Mouse (Mus musculus): ENCODE data around the gene Efna4. TPM values are rescaled to one million over a fixed set of nuclear protein-coding genes. Genes with fewer than 3 reads are reported as not detected.

Efna4 gene
- 0.24 and 0.48 TPM in 2 replicates for polyA plus RNA-seq (2015; fragmentation: Nextera tagmentation; extraction: Ambion mirVana)

GRCm38 (mm10) chr3:89337721-89338578, at the start of gene Efna4:
Efna4 (minus strand) TSS chr3:89338028.
- Histone ChIP-seq H3K4me3 (replicated peaks) (peak within 1 kb of the TSS; percentile 60), H3K9ac (peak within 1 kb of the TSS; percentile 42), H3K27me3 (peaks cover 66% of the 10 kb centered on the region), H3K27ac (replicated peaks) (no peak within 1 kb of the TSS), H3K36me3 (replicated peaks) (no peaks in the 10 kb centered on the region), H3K4me2 (peak within 1 kb of the TSS; percentile 82), H3K9me3 (replicated peaks) (no peaks in the 10 kb centered on the region), H3K4me1 (replicated peaks) (peaks cover 17% of the 10 kb centered on the region)
- peak; percentile 57 for ATAC-seq (ENCODE audit: insufficient read depth)
- WGBS (ENCODE audit: insufficient replicate concordance), result under 1% methylated on average over 44 of the region's 44 CpGs

GRCm38 (mm10) chr3:89386438-89387420, 48.9 kb upstream of the Efna4 start:
- Histone ChIP-seq H3K4me1 (replicated peaks) (peaks cover 57% of the 10 kb centered on the region), H3K36me3 (replicated peaks) (no peaks in the 10 kb centered on the region), H3K9ac (0 out of 2 replicates have a peak overlapping the region, but pooled peaks have one; percentile 1), H3K9me3 (replicated peaks) (no peaks in the 10 kb centered on the region), H3K27me3 (peaks cover 13% of the 10 kb centered on the region), H3K4me2 (peak overlapping the region; percentile 35; the same call in 1 of the 2 replicates), H3K4me3 (replicated peaks) (peak overlapping the region; percentile 37), H3K27ac (replicated peaks) (peak overlapping the region; percentile 68)
- no peak for ATAC-seq (ENCODE audit: insufficient read depth)
- 59% methylated on average over 17 of the region's 17 CpGs for WGBS (ENCODE audit: insufficient replicate concordance)

- Histone ChIP-seq H3K27me3 (peaks cover under 1% of the 10 kb centered on the region; the same call in 1 of the 2 replicates), H3K27ac (replicated peaks) (0 out of 2 replicates have a peak overlapping the region, but pooled peaks have one; percentile 19), H3K9me3 (replicated peaks) (no peaks in the 10 kb centered on the region), H3K9ac (no peak overlapping the region), H3K4me2 (peak overlapping the region; percentile 35), H3K4me3 (replicated peaks) (peak overlapping the region; percentile 37), H3K4me1 (replicated peaks) (peaks cover 44% of the 10 kb centered on the region), H3K36me3 (replicated peaks) (peaks cover 6% of the 10 kb centered on the region; the same call in 1 of the 2 replicates)
- 14% methylated on average over 11 of the region's 11 CpGs for WGBS (ENCODE audit: insufficient replicate concordance)
- no peak for ATAC-seq (ENCODE audit: insufficient read depth)
Measured at GRCm38 (mm10) chr3:89385451-89385850, 47.6 kb upstream of the Efna4 start.

GRCm38 (mm10) chr3:89384331-89385076, 46.7 kb upstream of the Efna4 start:
- Histone ChIP-seq H3K9me3 (replicated peaks) (no peaks in the 10 kb centered on the region), H3K4me1 (replicated peaks) (peaks cover 36% of the 10 kb centered on the region), H3K4me3 (replicated peaks) (0 out of 2 replicates have a peak overlapping the region, but pooled peaks have one; percentile 37), H3K36me3 (replicated peaks) (peaks cover 15% of the 10 kb centered on the region), H3K27ac (replicated peaks) (no peak overlapping the region), H3K4me2 (peak overlapping the region; percentile 35), H3K27me3 (no peaks in the 10 kb centered on the region), H3K9ac (no peak overlapping the region)
- 63% methylated on average over 12 of the region's 12 CpGs for WGBS (ENCODE audit: insufficient replicate concordance)
- no peak for ATAC-seq (ENCODE audit: insufficient read depth)

GRCm38 (mm10) chr3:89383651-89384255, 45.9 kb upstream of the Efna4 start:
- no peak for ATAC-seq (ENCODE audit: insufficient read depth)
- Histone ChIP-seq H3K36me3 (replicated peaks) (peaks cover 17% of the 10 kb centered on the region), H3K4me3 (replicated peaks) (no peak overlapping the region), H3K4me2 (no peak overlapping the region), H3K4me1 (replicated peaks) (peaks cover 31% of the 10 kb centered on the region), H3K27ac (replicated peaks) (no peak overlapping the region), H3K27me3 (no peaks in the 10 kb centered on the region), H3K9me3 (replicated peaks) (no peaks in the 10 kb centered on the region), H3K9ac (no peak overlapping the region)
- 58% methylated on average over 5 of the region's 5 CpGs for WGBS (ENCODE audit: insufficient replicate concordance)

- Histone ChIP-seq H3K27ac (replicated peaks) (no peak overlapping the region), H3K36me3 (replicated peaks) (peaks cover 17% of the 10 kb centered on the region), H3K9ac (no peak overlapping the region), H3K27me3 (no peaks in the 10 kb centered on the region), H3K4me2 (no peak overlapping the region), H3K9me3 (replicated peaks) (no peaks in the 10 kb centered on the region), H3K4me3 (replicated peaks) (no peak overlapping the region), H3K4me1 (replicated peaks) (peaks cover 31% of the 10 kb centered on the region)
- no peak for ATAC-seq (ENCODE audit: insufficient read depth)
- 59% methylated on average over 5 of the region's 5 CpGs for WGBS (ENCODE audit: insufficient replicate concordance)
Measured at GRCm38 (mm10) chr3:89382950-89383349, 45.1 kb upstream of the Efna4 start.

- H3K27ac ChIP-seq (replicated peaks), result no peak overlapping the region
- H3K9me3 ChIP-seq (replicated peaks), result no peaks in the 10 kb centered on the region
- H3K4me1 ChIP-seq (replicated peaks), result peaks cover 28% of the 10 kb centered on the region
- no peak overlapping the region for H3K4me2 ChIP-seq
- H3K9ac ChIP-seq, result no peak overlapping the region
- no peak for ATAC-seq (ENCODE audit: insufficient read depth)
- H3K27me3 ChIP-seq, result no peaks in the 10 kb centered on the region
- H3K36me3 ChIP-seq (replicated peaks), result peaks cover 17% of the 10 kb centered on the region
- 69% methylated on average over 9 of the region's 9 CpGs for WGBS (ENCODE audit: insufficient replicate concordance)
- H3K4me3 ChIP-seq (replicated peaks), result no peak overlapping the region
Measured at GRCm38 (mm10) chr3:89382033-89382882, 44.4 kb upstream of the Efna4 start.

- H3K9me3 ChIP-seq (replicated peaks), result no peaks in the 10 kb centered on the region
- no peak overlapping the region for H3K27ac ChIP-seq (replicated peaks)
- H3K36me3 ChIP-seq (replicated peaks), result peaks cover 21% of the 10 kb centered on the region
- no peak for ATAC-seq (ENCODE audit: insufficient read depth)
- H3K4me1 ChIP-seq (replicated peaks), result peaks cover 21% of the 10 kb centered on the region
- no peak overlapping the region for H3K4me2 ChIP-seq
- no peaks in the 10 kb centered on the region for H3K27me3 ChIP-seq
- WGBS (ENCODE audit: insufficient replicate concordance), result 83% methylated on average over 11 of the region's 11 CpGs
- no peak overlapping the region for H3K4me3 ChIP-seq (replicated peaks)
- no peak overlapping the region for H3K9ac ChIP-seq
Measured at GRCm38 (mm10) chr3:89381233-89381632, 43.4 kb upstream of the Efna4 start.

- WGBS (ENCODE audit: insufficient replicate concordance), result 85% methylated on average over 18 of the region's 18 CpGs
- Histone ChIP-seq H3K4me2 (no peak overlapping the region), H3K4me1 (replicated peaks) (peaks cover 21% of the 10 kb centered on the region), H3K27me3 (no peaks in the 10 kb centered on the region), H3K9ac (no peak overlapping the region), H3K27ac (replicated peaks) (no peak overlapping the region), H3K9me3 (replicated peaks) (no peaks in the 10 kb centered on the region), H3K36me3 (replicated peaks) (peaks cover 21% of the 10 kb centered on the region), H3K4me3 (replicated peaks) (no peak overlapping the region)
- no peak for ATAC-seq (ENCODE audit: insufficient read depth)
Measured at GRCm38 (mm10) chr3:89380711-89381110, 42.9 kb upstream of the Efna4 start.

Data from liver, embryonic 15.5 days (tissue).